Comparison of ENCODE assay signal across 8 mouse cellular contexts in genomic region chr14:79293119-79293780, GRCm38 (mm10). TPM values are rescaled to one million over a fixed set of nuclear protein-coding genes. Genes with fewer than 3 reads are reported as not detected.
DNase-seq lines count a peak whose midpoint lies in the region; ATAC-seq lines count a peak whose summit lies in the region.

No protein-coding gene starts in this region.

- H3K4me3 ChIP-seq in embryonic facial prominence, embryonic 13.5 days: no peak overlapping the region

- H3K36me3 ChIP-seq in embryonic facial prominence, embryonic 13.5 days: peaks cover 3% of the 10 kb centered on the region

- peak; percentile 38; the same call in 1 of the 2 replicates for ATAC-seq in cerebellum, adult (ENCODE audit: insufficient number of reproducible peaks, low FRiP score, low TSS enrichment)
- no peak for ATAC-seq in embryonic facial prominence, embryonic 13.5 days (ENCODE audit: insufficient number of reproducible peaks, insufficient read depth, low FRiP score, low TSS enrichment, low read depth)

- no peaks in the 10 kb centered on the region for H3K9me3 ChIP-seq in embryonic facial prominence, embryonic 13.5 days

- no peak overlapping the region for H3K9ac ChIP-seq in embryonic facial prominence, embryonic 13.5 days

- WGBS in embryonic facial prominence, embryonic 13.5 days: 33% methylated on average over 9 of the region's 16 CpGs

- peak overlapping the region; percentile 44 for H3K27ac ChIP-seq in embryonic facial prominence, embryonic 13.5 days

- DNase-seq in cerebellum, adult 9-10 months: no peak
- DNase-seq in B cell, adult 2 months: peak; percentile 63 to 72
- peak; percentile 56 to 60 for DNase-seq in kidney, adult 8-10 months
- DNase-seq in lung, postnatal 14 days: peak; percentile 37
- no peak for DNase-seq in left cerebral cortex, adult 11 months (ENCODE audit: low spot score)
- DNase-seq in layer of hippocampus, postnatal 14 days (ENCODE audit: low spot score in 2 of 2): no peak

- peaks cover 68% of the 10 kb centered on the region for H3K4me1 ChIP-seq in embryonic facial prominence, embryonic 13.5 days

- peak overlapping the region; percentile 30 for H3K4me2 ChIP-seq in embryonic facial prominence, embryonic 13.5 days

- H3K27me3 ChIP-seq in embryonic facial prominence, embryonic 13.5 days: no peaks in the 10 kb centered on the region

RNA-seq across cellular contexts. Expression of gene Rgcc, which starts 8.2 kb away (rescaled TPM):
- 46.1 and 52.6 TPM in 2 replicates for polyA plus RNA-seq in embryonic facial prominence, embryonic 13.5 days (2015; fragmentation: Nextera tagmentation; extraction: Ambion mirVana)
- total RNA-seq in layer of hippocampus, postnatal 14 days (2021): 10 to 100 TPM; 38.5 to 49.0 TPM

RNA-seq across cellular contexts. Expression of gene Zfp957, which starts 46.1 kb away (rescaled TPM):
- not detected in 2 replicates for polyA plus RNA-seq in embryonic facial prominence, embryonic 13.5 days (2015; fragmentation: Nextera tagmentation; extraction: Ambion mirVana)
- not detected for total RNA-seq in layer of hippocampus, postnatal 14 days (2021)

Comparison
In these comparisons a context has a peak if more than half of its experiments do, and no peak if none do; other contexts are left out.
1. DNase-seq: peak in B cell, adult 2 months (2 of 2), kidney, adult 8-10 months (2 of 2) and lung, postnatal 14 days (single experiment); none in cerebellum, adult 9-10 months (single experiment), left cerebral cortex, adult 11 months (single experiment) and layer of hippocampus, postnatal 14 days (0 of 2).